Mouse (Mus musculus) liver, embryonic 16.5 days (tissue): ENCODE data around the gene Sez6. TPM values are rescaled to one million over a fixed set of nuclear protein-coding genes. Genes with fewer than 3 reads are reported as not detected.

ENCODE experiments used
- ATAC-seq: fragments of 200-750 bp; cut with Nextera tagmentation; 2 replicates; pipeline ENCODE4 v1.8.0; 2017; ENCODE audit warnings: low read depth, mild to moderate bottlenecking, moderate number of reproducible peaks, moderate library complexity
- H3K27ac ChIP-seq: fragments of 300-500 bp; sonication (generic); 2 replicates; pipeline ENCODE4 v1.5.1; 2014; ENCODE audit warnings: mild to moderate bottlenecking, low read length
- H3K27me3 ChIP-seq: fragments of 300-500 bp; sonication (generic); 2 replicates; pipeline ENCODE4 v1.6.1; 2014; ENCODE audit warnings: low read depth, low read length, mixed read lengths; ENCODE audit not compliant: control insufficient read depth, insufficient read depth
- H3K36me3 ChIP-seq: fragments of 300-500 bp; sonication (generic); 2 replicates; pipeline ENCODE4 v1.6.1; 2014; ENCODE audit warnings: mild to moderate bottlenecking; ENCODE audit not compliant: control insufficient read depth, insufficient read depth
- H3K4me1 ChIP-seq: fragments of 300-500 bp; sonication (generic); 2 replicates; pipeline ENCODE4 v1.6.1; 2014; ENCODE audit warnings: low read depth, low read length, mixed read lengths; ENCODE audit not compliant: control insufficient read depth
- H3K4me2 ChIP-seq: fragments of 300-500 bp; sonication (generic); 2 replicates; pipeline ENCODE4 v1.6.1; 2014; ENCODE audit warnings: low read depth, low read length, mixed read lengths
- H3K4me3 ChIP-seq: fragments of 300-500 bp; sonication (generic); 2 replicates; pipeline ENCODE4 v1.5.1; 2014; ENCODE audit warnings: low read depth, mild to moderate bottlenecking, low read length
- H3K9ac ChIP-seq: fragments of 300-500 bp; sonication (generic); 2 replicates; pipeline ENCODE4 v1.6.1; 2014; ENCODE audit warnings: low read depth, low read length
- H3K9me3 ChIP-seq: fragments of 300-500 bp; sonication (generic); replicated peaks from 2 replicates; pipeline ENCODE4 v1.6.1; 2016; ENCODE audit warnings: low read length; ENCODE audit not compliant: control insufficient read depth
- WGBS: fragments of 180-500 bp; shearing (Covaris S2); extraction: QIAGEN DNeasy Blood & Tissue Kit; methylation state at CpG from one replicate; pipeline ENCODE4 v1.1.7; 2014; ENCODE audit not compliant: insufficient replicate concordance; 5-methylcytosine and 5-hydroxymethylcytosine counted together
- polyA plus RNA-seq: library from polyadenylated mRNA; unstranded; fragments of >200 nt; fragmentation: Nextera tagmentation; extraction: Ambion mirVana; gene quantifications from 2 replicates; pipeline ENCODE4 v1.2.1, GENCODE M21; 2015

Gene Sez6
- polyA plus RNA-seq, 1 experiment from 2014 or later = 0.17 TPM

DNA sequence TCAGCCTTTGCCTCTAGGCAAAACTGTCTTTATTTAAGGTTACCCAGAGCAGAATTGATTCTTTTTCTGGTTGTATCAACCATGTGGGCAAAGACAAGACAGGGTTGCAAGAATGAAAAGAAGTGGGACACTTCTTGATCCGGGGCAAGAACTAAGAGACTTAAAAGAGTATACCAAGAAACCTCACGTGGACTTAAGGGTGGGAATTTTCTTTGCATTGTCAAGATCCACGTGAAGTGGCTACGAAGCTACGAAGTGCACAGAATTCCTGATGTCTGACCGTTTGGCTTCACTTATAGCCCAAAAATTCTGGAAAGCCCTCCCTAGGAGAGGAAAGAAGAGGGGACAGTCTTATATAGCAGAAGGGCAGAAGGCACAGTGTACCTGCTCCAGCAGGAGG is 37.3 kb upstream of the Sez6 start:
- H3K9ac ChIP-seq = peak overlapping the region; percentile 13; the same call in 1 of the 2 replicates
- peaks cover 19% of the 10 kb centered on the region for H3K27me3 ChIP-seq
- ATAC-seq = no peak
- peaks cover 3% of the 10 kb centered on the region; the same call in 1 of the 2 replicates for H3K4me1 ChIP-seq
- 34% methylated on average over 6 of the region's 6 CpGs for WGBS
- peak overlapping the region; percentile 65 for H3K27ac ChIP-seq
- H3K9me3 ChIP-seq = no peaks in the 10 kb centered on the region
- H3K4me3 ChIP-seq = peak overlapping the region; percentile 50
- no peaks in the 10 kb centered on the region for H3K36me3 ChIP-seq
- H3K4me2 ChIP-seq = peak overlapping the region; percentile 25; the same call in 1 of the 2 replicates

DNA sequence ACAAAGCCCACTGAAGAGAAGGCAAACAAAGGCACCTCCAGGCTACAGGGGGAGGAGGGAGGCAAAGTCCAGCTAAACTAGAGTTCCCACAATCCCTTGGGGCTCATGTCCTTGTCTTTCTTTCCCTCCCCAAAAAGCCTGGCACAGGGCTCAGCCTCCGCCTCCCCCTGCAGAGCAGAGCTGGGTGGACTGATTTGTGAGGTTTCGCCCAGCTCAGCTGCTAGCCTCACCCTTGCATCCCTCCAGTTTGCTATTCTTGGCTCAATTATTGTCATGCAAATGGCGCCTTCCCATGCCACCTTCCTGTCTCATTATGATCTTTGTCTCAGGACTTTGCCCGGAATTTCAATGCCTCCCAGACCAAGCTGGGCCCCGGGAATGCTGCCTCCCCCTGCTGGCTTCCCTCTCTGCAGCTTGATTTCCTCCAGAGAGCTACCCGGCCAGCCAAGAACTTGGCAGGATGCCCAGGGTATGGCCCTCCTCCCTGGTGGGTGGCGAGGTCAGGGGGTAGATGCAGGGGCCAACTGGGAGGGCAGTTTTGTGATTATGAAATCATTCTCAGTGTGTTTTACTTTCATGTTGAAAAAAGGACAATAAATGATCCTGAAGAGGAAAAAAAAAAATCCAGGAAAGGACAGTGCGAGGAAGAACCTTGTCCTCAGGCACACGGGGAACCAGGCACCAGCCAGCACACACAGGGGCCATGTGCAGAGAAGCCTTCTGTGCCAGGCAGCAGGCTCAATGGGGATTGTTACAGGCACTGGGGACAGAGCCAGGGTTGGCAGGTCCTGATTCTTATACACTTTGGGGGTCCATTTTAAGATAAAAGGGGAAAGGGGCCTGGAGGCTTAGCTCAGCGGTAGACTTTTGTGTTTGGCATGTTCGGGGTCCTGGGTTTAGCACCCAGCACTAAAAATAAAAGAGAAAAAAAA is 36.5 kb upstream of the Sez6 start, which contains the start of gene Pipox:
Gene Pipox (minus strand): TSS at position 310 of the 932 bp plus-strand sequence.
- H3K9me3 ChIP-seq = no peaks in the 10 kb centered on the region
- peak within 1 kb of the TSS; percentile 75 for H3K27ac ChIP-seq
- no peaks in the 10 kb centered on the region for H3K36me3 ChIP-seq
- peak within 1 kb of the TSS; percentile 25; the same call in 1 of the 2 replicates for H3K4me2 ChIP-seq
- H3K9ac ChIP-seq = peak within 1 kb of the TSS; percentile 13; the same call in 1 of the 2 replicates
- 21% methylated on average over 11 of the region's 11 CpGs for WGBS
- peaks cover 19% of the 10 kb centered on the region for H3K27me3 ChIP-seq
- ATAC-seq = peak; percentile 91
- H3K4me1 ChIP-seq = peaks cover 3% of the 10 kb centered on the region; the same call in 1 of the 2 replicates
- H3K4me3 ChIP-seq = peak within 1 kb of the TSS; percentile 50

DNA sequence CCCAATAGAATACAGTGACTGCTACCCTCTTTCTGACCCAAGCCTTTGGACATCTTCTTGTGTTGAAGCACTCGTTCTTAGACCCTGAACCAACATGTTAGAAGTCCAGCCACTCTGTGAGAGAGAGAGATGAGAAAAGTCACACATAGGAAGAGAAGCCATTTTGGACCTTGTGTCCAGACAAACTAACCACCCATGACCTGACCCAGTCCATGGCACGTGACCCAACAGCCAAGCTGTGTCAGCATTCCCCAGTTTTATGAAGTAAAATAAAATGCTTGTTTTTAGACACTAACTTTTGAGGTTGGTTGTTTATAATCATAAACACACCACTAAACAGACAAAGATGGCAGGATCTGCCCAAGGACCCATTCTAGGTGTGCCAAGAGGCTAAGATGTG is 35.6 kb upstream of the Sez6 start:
- no peak for ATAC-seq
- Histone ChIP-seq H3K4me2 (no peak overlapping the region), H3K4me1 (peaks cover 3% of the 10 kb centered on the region; the same call in 1 of the 2 replicates), H3K9ac (no peak overlapping the region), H3K27ac (no peak overlapping the region), H3K27me3 (peaks cover 19% of the 10 kb centered on the region), H3K36me3 (no peaks in the 10 kb centered on the region), H3K4me3 (no peak overlapping the region), H3K9me3 (no peaks in the 10 kb centered on the region)
- 53% methylated on average over 2 of the region's 2 CpGs for WGBS

DNA sequence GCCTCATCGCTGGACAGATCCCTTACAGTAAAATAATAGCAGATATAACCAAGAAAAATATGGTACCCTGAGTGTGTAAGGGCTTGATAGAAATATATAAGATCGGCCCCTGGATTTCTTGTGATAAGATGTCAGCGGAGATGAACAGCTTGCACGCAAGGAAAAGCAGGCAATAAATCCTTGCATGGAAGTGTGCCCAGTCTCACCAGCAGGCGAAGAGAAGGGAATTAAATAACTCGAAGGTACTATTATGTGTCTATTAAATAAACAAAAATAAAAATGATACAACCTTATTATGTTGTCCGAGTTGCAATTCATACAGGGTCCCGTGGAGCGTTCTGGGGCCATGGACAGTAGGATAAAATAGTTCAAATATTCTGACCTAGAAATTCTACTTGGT is 34.6 kb upstream of the Sez6 start:
- no peak for ATAC-seq
- Histone ChIP-seq H3K4me2 (no peak overlapping the region), H3K36me3 (no peaks in the 10 kb centered on the region), H3K27ac (no peak overlapping the region), H3K9ac (no peak overlapping the region), H3K4me1 (peaks cover 5% of the 10 kb centered on the region; the same call in 1 of the 2 replicates), H3K27me3 (peaks cover 19% of the 10 kb centered on the region), H3K4me3 (no peak overlapping the region), H3K9me3 (no peaks in the 10 kb centered on the region)
- 66% methylated on average over 9 of the region's 9 CpGs for WGBS

DNA sequence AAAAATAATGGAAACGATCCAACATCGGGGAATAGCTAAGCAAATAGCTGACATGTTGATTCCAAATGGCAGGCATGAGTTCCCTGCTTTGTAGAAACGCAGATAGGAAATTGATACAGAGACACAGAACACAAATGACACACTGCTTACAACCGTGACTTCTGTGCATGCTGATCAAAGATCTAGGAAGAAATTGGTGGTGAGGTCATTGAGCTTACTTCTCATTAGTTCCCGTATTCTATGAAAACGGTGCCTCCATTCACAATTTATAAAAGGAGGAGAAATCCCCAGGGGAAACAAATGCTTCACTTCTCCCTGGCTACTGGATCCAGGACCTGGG is 34.1 kb upstream of the Sez6 start:
- H3K27ac ChIP-seq = no peak overlapping the region
- no peak overlapping the region for H3K4me3 ChIP-seq
- peaks cover 19% of the 10 kb centered on the region for H3K27me3 ChIP-seq
- no peak for ATAC-seq
- H3K4me1 ChIP-seq = peaks cover 6% of the 10 kb centered on the region; the same call in 1 of the 2 replicates
- WGBS = 51% methylated on average over 6 of the region's 6 CpGs
- H3K9ac ChIP-seq = no peak overlapping the region
- no peaks in the 10 kb centered on the region for H3K36me3 ChIP-seq
- no peaks in the 10 kb centered on the region for H3K9me3 ChIP-seq
- no peak overlapping the region for H3K4me2 ChIP-seq

DNA sequence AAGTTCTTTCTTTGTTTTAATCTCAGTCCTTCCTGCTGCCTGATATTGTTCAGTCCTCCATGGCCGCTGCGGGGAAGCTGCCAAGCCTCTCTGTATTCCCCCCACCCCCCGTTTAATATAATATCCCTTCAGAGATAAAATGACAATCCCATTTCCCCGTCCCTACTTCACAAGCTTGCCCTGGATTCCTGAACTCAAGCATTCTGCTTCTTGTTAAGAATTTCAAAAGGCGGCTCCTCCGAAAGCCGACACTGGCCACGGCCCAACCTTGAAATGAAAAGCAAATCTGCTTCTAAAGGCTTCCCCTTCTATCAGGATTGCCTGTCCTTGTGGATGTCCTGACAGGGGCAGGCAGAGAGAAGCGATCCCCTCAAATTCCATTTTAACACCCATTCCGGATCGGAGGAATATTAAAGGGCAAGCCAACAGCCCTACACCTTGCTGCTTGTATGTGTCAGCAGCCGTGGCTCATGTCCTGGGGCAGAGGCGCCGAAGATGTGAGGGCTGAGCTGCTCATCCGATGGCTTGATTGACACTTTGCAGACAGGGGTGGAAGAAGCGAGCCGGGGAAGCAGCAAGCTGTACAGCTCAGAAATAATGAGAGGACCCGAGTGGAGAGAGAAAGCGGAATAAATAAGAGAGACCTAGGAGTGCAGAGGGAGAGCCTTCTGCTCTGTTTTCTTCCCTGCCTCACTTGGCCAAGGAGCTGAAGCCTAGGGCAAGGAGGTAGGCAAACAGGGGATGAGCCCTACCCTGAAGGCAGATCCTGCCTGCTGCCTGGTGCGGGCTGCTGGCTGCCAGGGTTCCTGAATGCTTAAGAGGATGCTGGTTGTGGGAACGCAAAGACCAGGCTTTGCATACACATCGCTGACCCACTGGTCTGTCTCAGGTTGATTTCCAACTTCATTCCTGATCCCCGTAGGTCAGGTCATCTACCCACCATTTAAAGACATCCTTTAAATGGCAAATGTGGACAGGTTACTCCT is 33.5 kb upstream of the Sez6 start:
- Histone ChIP-seq H3K4me2 (no peak overlapping the region), H3K36me3 (no peaks in the 10 kb centered on the region), H3K9me3 (no peaks in the 10 kb centered on the region), H3K27ac (no peak overlapping the region), H3K9ac (no peak overlapping the region), H3K27me3 (peaks cover 19% of the 10 kb centered on the region), H3K4me3 (no peak overlapping the region), H3K4me1 (peaks cover 6% of the 10 kb centered on the region; the same call in 1 of the 2 replicates)
- no peak for ATAC-seq
- 33% methylated on average over 23 of the region's 23 CpGs for WGBS

DNA sequence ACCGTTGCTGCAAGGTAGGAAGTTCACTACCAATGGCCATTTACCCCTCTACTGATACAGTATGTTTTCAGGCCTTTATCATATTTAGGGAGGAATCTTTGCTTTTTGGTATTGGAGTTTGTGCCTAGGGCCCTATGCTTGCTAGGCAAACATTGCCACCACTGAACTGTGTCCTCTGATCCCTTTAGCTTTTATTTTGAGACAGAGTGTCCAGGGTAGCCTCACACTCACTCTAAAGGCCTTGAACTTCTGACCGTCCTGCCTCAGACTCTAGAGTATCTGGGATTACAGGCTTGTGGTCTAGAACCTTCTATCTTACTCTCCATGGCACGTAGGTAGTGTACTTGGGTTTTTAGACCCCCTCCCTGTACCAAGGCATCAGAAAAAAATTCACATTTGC is 30.4 kb upstream of the Sez6 start:
- no peak overlapping the region for H3K4me2 ChIP-seq
- H3K4me1 ChIP-seq = peaks cover 4% of the 10 kb centered on the region; the same call in 1 of the 2 replicates
- peak; percentile 70 for ATAC-seq
- peak overlapping the region; percentile 56 for H3K27ac ChIP-seq
- no peaks in the 10 kb centered on the region for H3K9me3 ChIP-seq
- H3K4me3 ChIP-seq = no peak overlapping the region
- H3K27me3 ChIP-seq = peaks cover 16% of the 10 kb centered on the region
- H3K36me3 ChIP-seq = no peaks in the 10 kb centered on the region
- 52% methylated on average over 3 of the region's 3 CpGs for WGBS
- H3K9ac ChIP-seq = no peak overlapping the region

DNA sequence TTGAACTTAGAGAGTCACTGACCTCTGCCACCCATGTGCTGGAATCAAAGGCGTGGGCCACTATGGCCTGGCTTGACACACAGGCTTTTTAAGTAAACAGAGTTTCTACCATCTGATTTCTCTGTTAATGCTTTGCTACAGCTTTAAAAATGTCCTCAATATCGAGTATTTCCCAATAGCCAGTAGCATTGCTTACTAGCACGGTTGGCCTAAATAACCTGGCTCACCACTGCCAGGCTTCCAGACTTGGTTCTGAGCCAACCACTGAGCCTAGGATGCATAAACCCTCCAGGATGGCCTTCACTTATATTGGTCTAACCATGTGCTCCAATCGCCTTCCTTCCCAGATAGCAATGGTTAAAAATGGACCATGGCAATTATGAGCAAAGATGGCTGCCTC is 29.9 kb upstream of the Sez6 start:
- Histone ChIP-seq H3K27ac (peak overlapping the region; percentile 56), H3K27me3 (peaks cover 16% of the 10 kb centered on the region), H3K4me2 (no peak overlapping the region), H3K4me3 (no peak overlapping the region), H3K4me1 (peaks cover 3% of the 10 kb centered on the region; the same call in 1 of the 2 replicates), H3K9me3 (no peaks in the 10 kb centered on the region), H3K36me3 (no peaks in the 10 kb centered on the region), H3K9ac (no peak overlapping the region)
- peak; percentile 67 for ATAC-seq
- WGBS = 50% methylated on average over 4 of the region's 4 CpGs
